ENCODE assay signal across 8 mouse cellular contexts in genomic region chr2:31297602-31298268, GRCm38 (mm10). TPM values are rescaled to one million over a fixed set of nuclear protein-coding genes. Genes with fewer than 3 reads are reported as not detected.
A peak's percentile ranks its signal among the peaks of the same experiment; 100 is the strongest.
DNase-seq lines count a peak whose midpoint lies in the region; ATAC-seq and TF ChIP-seq lines count a peak whose summit lies in the region.

No protein-coding gene starts in this region.

- no peak for TF ChIP-seq CTCF in liver, adult 2 months (IDR thresholded peaks at IDR 0.05; ENCODE audit: low read depth, low read length)
- TF ChIP-seq CTCF in midbrain, postnatal 0 days (IDR thresholded peaks at IDR 0.05), result no peak

- H3K9ac ChIP-seq in intestine, embryonic 16.5 days (ENCODE audit: low read depth, low read length), result peak overlapping the region; percentile 58
- H3K9ac ChIP-seq in liver, adult 2 months (ENCODE audit: low read depth, low read length), result no peak overlapping the region
- H3K9ac ChIP-seq in midbrain, postnatal 0 days (replicated peaks; ENCODE audit: low read length, poor library complexity, severe bottlenecking), result 0 out of 2 replicates have a peak overlapping the region, but pooled peaks have one; percentile 33

- no peaks in the 10 kb centered on the region for H3K27me3 ChIP-seq in intestine, embryonic 16.5 days (replicated peaks; ENCODE audit: control insufficient read depth, insufficient read depth, low read length)
- no peaks in the 10 kb centered on the region for H3K27me3 ChIP-seq in liver, adult 2 months (ENCODE audit: control insufficient read depth, insufficient read depth, low read length)
- H3K27me3 ChIP-seq in midbrain, postnatal 0 days (ENCODE audit: insufficient read depth, low read length), result no peaks in the 10 kb centered on the region

- H3K36me3 ChIP-seq in intestine, embryonic 16.5 days (ENCODE audit: control insufficient read depth, insufficient read depth, low read length), result no peaks in the 10 kb centered on the region
- H3K36me3 ChIP-seq in liver, adult 2 months (ENCODE audit: control insufficient read depth, insufficient read depth, low read length), result no peaks in the 10 kb centered on the region
- H3K36me3 ChIP-seq in midbrain, postnatal 0 days (ENCODE audit: insufficient read depth, low read length), result peaks cover 18% of the 10 kb centered on the region

- WGBS in intestine, embryonic 16.5 days, result 4% methylated on average over 17 of the region's 17 CpGs
- WGBS in liver, adult 2 months, result 10% methylated on average over 17 of the region's 17 CpGs
- 1% methylated on average over 17 of the region's 17 CpGs for WGBS in midbrain, postnatal 0 days

- peak overlapping the region; percentile 62 for H3K4me2 ChIP-seq in intestine, embryonic 16.5 days (ENCODE audit: low read depth, low read length)
- H3K4me2 ChIP-seq in midbrain, postnatal 0 days (ENCODE audit: low read depth, low read length, poor library complexity, severe bottlenecking), result peak overlapping the region; percentile 54

- ATAC-seq in intestine, embryonic 16.5 days, result peak; percentile 90
- peak; percentile 81 for ATAC-seq in midbrain, postnatal 0 days (ENCODE audit: low FRiP score)

- H3K27ac ChIP-seq in intestine, embryonic 16.5 days (ENCODE audit: low read length), result no peak overlapping the region
- no peak overlapping the region for H3K27ac ChIP-seq in liver, adult 2 months (replicated peaks; ENCODE audit: insufficient read depth, low read depth, low read length)
- no peak overlapping the region for H3K27ac ChIP-seq in midbrain, postnatal 0 days (ENCODE audit: low read depth, low read length)

- no peak for TF ChIP-seq POLR2A in liver, adult 2 months (IDR thresholded peaks at IDR 0.05; ENCODE audit: extremely low read depth, insufficient read depth, low read length)

- peak; percentile 72 for DNase-seq in A20 (ENCODE audit: low read depth, low spot score)
- peak; percentile 87 for DNase-seq in NIH3T3 (ENCODE audit: low read depth)
- peak; percentile 81 for DNase-seq in embryo, embryonic 11 days
- DNase-seq in heart, adult 11 months, result peak; percentile 98
- DNase-seq in liver, adult 2 months (ENCODE audit: extremely low read depth, low read depth, low spot score), result peak; percentile 69
- peak; percentile 74 for DNase-seq in midbrain, postnatal 0 days (ENCODE audit: low spot score)
- DNase-seq in thymus, postnatal 10 days (ENCODE audit: low spot score in 2 of 2), result peak; percentile 36 to 41

- peak overlapping the region; percentile 53 for H3K4me3 ChIP-seq in intestine, embryonic 16.5 days (ENCODE audit: low read length)
- H3K4me3 ChIP-seq in liver, adult 2 months (ENCODE audit: insufficient read depth, low read depth, low read length), result peak overlapping the region; percentile 42
- H3K4me3 ChIP-seq in midbrain, postnatal 0 days (ENCODE audit: low read depth, low read length), result peak overlapping the region; percentile 39

- H3K4me1 ChIP-seq in intestine, embryonic 16.5 days (ENCODE audit: control insufficient read depth, insufficient read depth, low read length), result peaks cover 7% of the 10 kb centered on the region
- 0 out of 2 replicates have a peak, but pooled peaks cover 2% of the 10 kb centered on the region for H3K4me1 ChIP-seq in liver, adult 2 months (ENCODE audit: control insufficient read depth, insufficient read depth, low read length)
- H3K4me1 ChIP-seq in midbrain, postnatal 0 days (ENCODE audit: insufficient read depth, low read length), result peaks cover 5% of the 10 kb centered on the region; the same call in 1 of the 2 replicates

- no peaks in the 10 kb centered on the region for H3K79me2 ChIP-seq in liver, adult 2 months (ENCODE audit: control insufficient read depth, insufficient read depth, low read length)

- H3K9me3 ChIP-seq in intestine, embryonic 16.5 days (ENCODE audit: control insufficient read depth, low read length), result no peaks in the 10 kb centered on the region
- H3K9me3 ChIP-seq in midbrain, postnatal 0 days (ENCODE audit: low read length), result no peaks in the 10 kb centered on the region

RNA-seq across cellular contexts. Expression of gene Hmcn2, which starts 16.5 kb away (rescaled TPM):
- 4.1 and 4.7 TPM in 2 replicates for polyA plus RNA-seq in intestine, embryonic 16.5 days (2015; fragmentation: Nextera tagmentation; extraction: Ambion mirVana)
- total RNA-seq in liver, adult 2 months (2014; rRNA removed), result 0.46 and 0.60 TPM in 2 replicates
- 1.8 TPM in 2 replicates for polyA plus RNA-seq in liver, adult 2 months (2012; rRNA removed)
- 0.60 and 1.5 TPM in 2 replicates for total RNA-seq in midbrain, postnatal 0 days (2014; rRNA removed)
- polyA plus RNA-seq in midbrain, postnatal 0 days (2015; fragmentation: Nextera tagmentation; extraction: Ambion mirVana), result 0.29 and 0.37 TPM in 2 replicates

RNA-seq across cellular contexts. Expression of gene Ncs1, which starts 52.1 kb away (rescaled TPM):
- 18.3 and 18.7 TPM in 2 replicates for polyA plus RNA-seq in intestine, embryonic 16.5 days (2015; fragmentation: Nextera tagmentation; extraction: Ambion mirVana)
- total RNA-seq in liver, adult 2 months (2014; rRNA removed), result 0.07 and 0.09 TPM in 2 replicates
- 0.07 and 0.11 TPM in 2 replicates for polyA plus RNA-seq in liver, adult 2 months (2012; rRNA removed)
- 190 and 202 TPM in 2 replicates for total RNA-seq in midbrain, postnatal 0 days (2014; rRNA removed)
- 181 and 183 TPM in 2 replicates for polyA plus RNA-seq in midbrain, postnatal 0 days (2015; fragmentation: Nextera tagmentation; extraction: Ambion mirVana)

Comparison
In these comparisons a context has a peak if more than half of its experiments do, and no peak if none do; other contexts are left out.
1. DNase-seq: peak in every context shown above with its lines; median percentile 98 in heart, adult 11 months; 87 in NIH3T3; 81 in embryo, embryonic 11 days; 74 in midbrain, postnatal 0 days; 72 in A20; 69 in liver, adult 2 months; 38 in thymus, postnatal 10 days.
2. RNA of gene Ncs1, which starts 52.1 kb away (polyA plus RNA-seq): 181 to 183 TPM in midbrain, postnatal 0 days and 18.3 to 18.7 TPM in intestine, embryonic 16.5 days; 0.07 to 0.11 TPM in liver, adult 2 months; every median in the first group is over 10 times any median in the second.
3. Peak in every context shown above with its lines, with median percentiles within 50 percentile points of each other: H3K4me3 ChIP-seq.